Mouse (Mus musculus) inflammation-experienced regulatory T-cells, adult 6 months (primary cell): ENCODE results near the gene Acads. TPM values are rescaled to one million over a fixed set of nuclear protein-coding genes. Genes with fewer than 3 reads are reported as not detected.
A peak's percentile ranks its signal among the peaks of the same experiment; 100 is the strongest.
"Not testable (repeated sequence)": the region's sequence is repeated elsewhere in the genome, so short reads cannot be mapped to it uniquely, and the experiment has no call there.

ENCODE experiments used
- ATAC-seq: one replicate; pipeline ENCODE4 v1.8.0; 2017
- polyA plus RNA-seq, 3 experiments: library from polyadenylated mRNA; unstranded; fragments of 100-300 nt; shearing (Covaris generic); gene quantifications; one replicate each; pipeline ENCODE4 v1.2.1; 2017

The Acads gene
- polyA plus RNA-seq, 3 experiments from 2014 or later: 11.3 to 20.2 (median 18.8) TPM

GRCm38 (mm10) chr5:115149675-115150459 lies 30.7 kb upstream of the Acads start:
- no peak for ATAC-seq

GRCm38 (mm10) chr5:115148872-115149271 lies 29.7 kb upstream of the Acads start:
- ATAC-seq: not testable (repeated sequence)

- ATAC-seq: no peak
Measured at GRCm38 (mm10) chr5:115148378-115148777, 29.2 kb upstream of the Acads start.

- no peak for ATAC-seq
Measured at GRCm38 (mm10) chr5:115147388-115147787, 28.2 kb upstream of the Acads start.

GRCm38 (mm10) chr5:115146747-115147130 lies 27.6 kb upstream of the Acads start:
- ATAC-seq: no peak

GRCm38 (mm10) chr5:115145976-115146746 lies 27.0 kb upstream of the Acads start:
- no peak for ATAC-seq

- ATAC-seq: no peak
Measured at GRCm38 (mm10) chr5:115145253-115145968, 26.3 kb upstream of the Acads start.

GRCm38 (mm10) chr5:115144471-115144870 lies 25.3 kb upstream of the Acads start:
- no peak for ATAC-seq

- no peak for ATAC-seq
Measured at GRCm38 (mm10) chr5:115143552-115143951, 24.4 kb upstream of the Acads start.

- ATAC-seq: no peak
Measured at GRCm38 (mm10) chr5:115142166-115142697, 23.1 kb upstream of the Acads start.

GRCm38 (mm10) chr5:115140726-115141125 lies 21.6 kb upstream of the Acads start:
- no peak for ATAC-seq

GRCm38 (mm10) chr5:115139124-115139523 lies 20.0 kb upstream of the Acads start:
- no peak for ATAC-seq

GRCm38 (mm10) chr5:115134234-115135165 lies 15.4 kb upstream of the Acads start, which contains the start of gene Unc119b:
Gene Unc119b (minus strand): TSS chr5:115134975.
- ATAC-seq: peak; percentile 67

GRCm38 (mm10) chr5:115133358-115134066 lies 14.4 kb upstream of the Acads start:
- no peak for ATAC-seq

GRCm38 (mm10) chr5:115132465-115132864 lies 13.3 kb upstream of the Acads start:
- ATAC-seq: peak; percentile 82

- no peak for ATAC-seq
Measured at GRCm38 (mm10) chr5:115129328-115129727, 10.2 kb upstream of the Acads start.

- ATAC-seq: no peak
Measured at GRCm38 (mm10) chr5:115127421-115128179, 8.5 kb upstream of the Acads start.

- peak; percentile 19 for ATAC-seq
Measured at GRCm38 (mm10) chr5:115126578-115127312, 7.6 kb upstream of the Acads start.

GRCm38 (mm10) chr5:115125211-115125871 lies 6.2 kb upstream of the Acads start:
- peak; percentile 91 for ATAC-seq
